Mouse (Mus musculus) spleen, postnatal 4 days (tissue): ENCODE measurements around the gene Drg1.

Experiments used
- DNase-seq, 2 experiments: peaks; one replicate each; pipeline ENCODE4 v3.0.0; 2022; ENCODE audit warnings: low spot score in 2 of 2

The Drg1 gene

DNA sequence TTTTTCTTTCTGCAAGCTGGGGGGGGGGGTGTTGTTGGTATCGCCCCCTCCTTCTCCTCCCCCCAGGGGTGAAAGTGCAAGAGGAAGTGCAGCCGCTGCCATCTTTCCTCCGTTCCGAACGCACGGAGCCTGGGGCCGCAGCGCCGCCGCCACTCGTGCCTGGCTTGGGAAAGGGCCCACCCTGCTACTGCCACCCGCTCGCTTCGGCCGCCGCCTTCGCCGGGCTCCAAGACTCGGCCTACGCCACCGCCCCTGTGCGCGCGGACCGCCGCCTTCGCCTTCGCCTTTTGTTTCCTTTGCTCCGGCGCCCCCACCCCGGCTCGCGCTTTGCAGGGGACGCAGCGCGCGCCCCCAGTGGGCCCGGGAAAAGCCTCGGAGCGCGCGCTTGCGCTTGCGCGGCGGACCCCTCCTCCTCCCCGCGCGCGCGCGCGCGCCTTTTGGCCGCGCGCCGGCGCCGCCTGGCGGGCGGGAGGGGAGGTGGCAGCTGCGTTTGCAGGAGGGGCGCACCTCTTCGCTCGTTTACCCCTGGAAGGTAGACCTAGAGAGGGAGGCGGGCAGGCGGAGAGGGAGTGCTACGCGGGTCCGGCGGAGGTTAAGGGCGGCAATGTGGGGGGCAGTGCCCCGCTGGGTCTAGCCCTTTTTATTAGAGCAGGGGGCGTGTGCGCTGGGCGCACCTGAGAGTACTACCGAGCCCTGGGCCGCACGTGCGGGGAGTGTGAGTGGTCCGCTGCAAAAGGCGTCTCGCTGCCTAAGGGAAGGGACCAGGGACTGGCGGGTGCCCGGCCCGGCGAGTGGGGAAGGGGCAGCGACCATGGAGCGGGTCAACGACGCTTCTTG is 23.8 kb upstream of the Drg1 start:
- DNase-seq, result peak; percentile 72 to 89

DNA sequence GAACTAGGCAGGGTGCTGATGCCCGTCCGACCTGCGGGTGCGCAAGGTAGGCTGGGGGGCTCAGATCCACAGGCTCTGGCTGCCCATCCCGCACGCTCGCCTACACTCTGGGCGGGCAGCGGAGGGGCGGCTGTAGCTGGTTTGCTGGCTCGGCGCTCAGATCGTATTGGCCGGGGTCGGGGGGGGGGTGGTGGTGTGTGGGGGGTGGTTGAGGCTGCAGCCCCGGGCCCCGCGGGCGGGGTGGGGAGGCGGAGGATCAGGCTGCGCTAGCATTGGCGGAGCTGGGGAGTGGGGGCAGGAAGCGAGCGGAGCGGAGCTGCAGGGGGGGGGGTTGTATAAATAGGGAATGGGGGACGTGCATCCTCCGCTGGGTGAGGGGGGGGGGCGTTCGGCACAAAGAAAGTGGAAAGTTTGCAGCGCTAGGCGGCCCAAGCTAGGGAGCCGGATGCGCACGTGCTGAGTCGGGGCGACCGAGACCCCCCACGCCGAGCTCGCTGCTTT is 23.1 kb upstream of the Drg1 start:
- DNase-seq, result peak; percentile 66 to 81

DNA sequence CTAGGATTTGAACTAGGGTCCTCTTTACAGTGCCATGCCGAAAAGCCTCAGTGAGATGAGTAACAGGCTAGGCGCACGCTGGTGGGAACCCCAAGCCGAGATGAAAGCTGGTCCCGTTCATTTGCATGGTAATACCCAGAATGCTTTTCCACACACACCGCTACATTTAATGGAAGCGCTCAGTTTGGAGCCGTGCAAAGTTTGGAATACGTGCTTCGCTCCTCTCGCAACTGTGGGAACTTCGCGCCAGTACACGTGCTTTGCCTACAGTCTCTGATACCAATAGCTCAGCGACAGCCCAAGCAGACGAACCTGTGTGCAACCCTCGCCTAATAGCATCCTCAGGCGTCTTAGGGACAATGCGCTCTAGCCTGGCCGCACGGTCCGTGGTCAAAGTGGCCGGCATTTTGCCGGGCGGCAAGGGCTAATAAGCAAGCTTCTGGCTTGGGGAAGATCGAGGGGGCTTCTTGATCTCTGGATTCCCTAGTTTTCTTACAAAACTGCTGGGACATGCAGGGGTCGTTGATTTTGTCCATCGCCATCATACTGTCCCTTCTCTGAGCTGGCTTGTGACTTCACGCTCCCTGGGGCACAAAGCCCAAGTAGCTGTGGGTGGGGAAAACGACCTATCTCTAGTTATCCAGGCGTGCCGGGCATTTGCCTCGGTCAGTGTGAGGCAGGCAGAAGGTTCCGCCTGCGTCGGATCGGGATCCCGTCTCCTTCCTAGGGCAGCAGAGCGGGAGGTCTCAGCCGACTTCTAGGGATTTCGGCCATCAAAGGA is 22.5 kb upstream of the Drg1 start, which contains the start of gene Patz1:
TSS of gene Patz1 (plus strand) at position 354 of the 781 bp plus-strand sequence.
- peak in 1 of 2 experiments; percentile 55 for DNase-seq

DNA sequence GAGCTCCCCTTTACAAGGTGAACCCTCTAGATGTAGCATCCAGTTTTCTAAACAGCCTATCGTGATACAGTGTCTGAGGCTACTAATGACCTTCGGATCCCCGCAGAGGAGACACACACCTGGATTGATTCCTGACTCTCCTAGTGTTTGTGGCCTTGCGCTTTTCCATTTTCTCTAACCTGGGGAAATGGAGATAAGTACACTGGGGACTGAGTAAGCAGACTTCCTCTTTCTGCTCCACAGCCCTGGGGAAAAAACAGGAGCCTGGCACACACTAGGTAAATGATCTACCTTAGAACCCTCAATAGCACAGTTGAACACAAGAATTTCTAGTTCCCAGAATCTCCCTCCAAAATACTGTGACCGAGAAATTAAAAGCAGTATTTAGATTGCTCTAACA is 21.7 kb upstream of the Drg1 start:
- DNase-seq, result no peak

DNA sequence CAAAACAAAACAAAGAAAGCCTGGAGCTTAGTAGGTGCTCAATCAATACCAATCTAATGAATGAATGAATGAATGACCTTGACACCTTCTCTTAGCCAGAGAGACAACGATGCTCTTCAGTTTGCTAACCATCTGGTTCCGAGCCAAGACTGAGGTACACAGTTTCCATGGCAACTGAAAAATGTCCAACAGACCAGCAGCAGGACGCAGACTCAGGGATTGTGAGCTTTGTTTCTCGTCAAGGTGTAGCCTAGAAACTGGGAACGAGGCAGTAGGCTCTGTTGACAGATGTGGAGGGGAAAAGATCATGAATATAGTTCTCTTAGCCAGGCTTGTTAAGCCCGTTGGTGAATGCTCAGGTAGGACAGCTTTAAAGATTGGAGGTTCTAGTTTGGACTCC is 20.9 kb upstream of the Drg1 start:
- DNase-seq, result no peak

DNA sequence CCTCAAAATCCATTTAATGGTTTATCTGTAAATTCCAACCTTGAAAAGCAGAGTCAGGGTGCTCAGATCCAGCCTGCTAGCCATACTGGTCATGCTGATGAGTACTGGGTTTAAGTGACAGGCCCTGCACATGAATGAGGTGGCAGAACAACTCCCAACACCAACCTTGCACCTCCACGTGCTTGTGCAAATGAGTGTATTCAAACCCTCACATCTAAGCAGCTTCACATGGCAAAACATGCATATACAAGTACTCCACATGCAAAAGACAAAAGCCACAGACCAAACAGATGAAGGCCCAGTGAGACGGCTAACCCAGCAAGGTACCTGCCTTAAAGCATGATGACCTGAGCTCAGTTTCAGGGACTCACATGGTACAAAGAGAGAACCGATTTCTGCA is 19.7 kb upstream of the Drg1 start:
- DNase-seq, result no peak

DNA sequence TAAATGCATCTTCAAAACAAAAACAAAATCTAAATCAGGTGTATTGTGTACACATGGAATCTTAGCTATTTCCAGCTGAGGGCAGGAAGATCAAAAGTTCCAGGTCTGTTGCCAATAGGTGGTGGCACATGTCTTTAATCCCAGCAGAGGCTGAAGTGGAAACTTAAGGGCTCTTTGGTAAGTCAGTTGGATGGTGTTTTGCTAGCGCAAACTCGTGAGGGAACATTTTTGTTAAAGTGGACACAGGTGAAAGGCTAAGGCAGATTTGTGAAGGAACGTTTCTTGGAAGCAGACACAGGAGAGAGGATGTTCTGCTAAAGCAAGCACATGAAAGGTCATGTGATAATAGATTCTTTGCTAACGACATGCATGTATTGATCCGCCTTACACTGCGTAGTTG is 17.4 kb upstream of the Drg1 start:
- DNase-seq, result no peak

DNA sequence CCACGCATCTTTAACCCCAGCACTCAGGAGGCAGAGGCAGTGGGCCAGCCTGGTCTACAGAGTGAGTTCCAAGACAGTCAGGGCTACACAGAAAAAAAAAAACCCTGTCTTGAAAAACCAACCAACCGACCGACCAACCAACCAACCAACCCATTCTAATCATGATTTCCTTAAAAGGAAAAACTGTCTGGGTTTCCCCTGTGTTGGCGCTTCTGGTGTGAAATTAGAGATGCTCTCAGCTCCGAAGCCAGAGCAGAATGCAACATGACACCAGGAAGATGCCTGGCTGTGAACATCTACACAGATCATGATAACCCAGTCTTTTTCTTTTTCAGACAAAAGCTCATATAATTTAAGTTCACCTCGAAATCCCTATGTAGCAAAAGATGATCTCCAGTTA is 16.7 kb upstream of the Drg1 start:
- no peak for DNase-seq

DNA sequence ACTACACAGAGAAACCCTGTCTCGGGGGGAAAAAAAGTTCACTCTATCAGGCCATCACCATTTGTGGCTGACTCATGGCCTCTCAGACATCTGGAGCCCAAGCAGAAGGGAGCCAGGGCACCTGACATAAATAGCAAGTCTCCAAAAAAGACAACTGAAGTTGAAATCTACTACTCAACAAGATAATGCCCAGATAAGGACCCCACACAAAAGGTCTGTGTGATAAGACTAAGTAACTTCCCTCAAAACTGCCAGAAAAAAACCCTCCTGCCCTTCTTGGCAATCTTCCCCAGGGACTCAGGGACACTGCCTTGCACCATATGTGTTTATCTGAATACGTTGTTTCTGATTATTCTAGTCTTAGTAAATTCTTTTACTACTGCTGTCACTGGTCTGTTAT is 13.5 kb upstream of the Drg1 start:
- DNase-seq, result no peak

DNA sequence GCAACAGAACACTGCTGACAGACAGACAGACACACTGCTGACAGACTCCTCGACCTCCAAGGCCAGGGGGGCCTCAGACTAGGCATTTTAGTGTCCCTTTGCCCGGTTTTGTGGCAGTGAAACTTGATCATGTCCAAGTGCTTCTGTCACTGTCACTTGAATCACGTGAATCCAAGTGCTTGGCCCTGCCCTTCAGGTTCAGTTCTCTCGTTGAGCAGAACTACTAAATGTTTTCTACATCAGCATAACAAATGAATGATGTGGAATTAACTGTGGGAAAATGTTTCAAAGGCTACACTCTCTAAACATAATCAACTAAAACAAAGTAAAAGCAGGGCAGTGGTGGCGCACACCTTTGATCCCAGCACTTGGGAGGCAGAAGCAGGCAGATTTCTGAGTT is 12.1 kb upstream of the Drg1 start:
- no peak for DNase-seq

DNA sequence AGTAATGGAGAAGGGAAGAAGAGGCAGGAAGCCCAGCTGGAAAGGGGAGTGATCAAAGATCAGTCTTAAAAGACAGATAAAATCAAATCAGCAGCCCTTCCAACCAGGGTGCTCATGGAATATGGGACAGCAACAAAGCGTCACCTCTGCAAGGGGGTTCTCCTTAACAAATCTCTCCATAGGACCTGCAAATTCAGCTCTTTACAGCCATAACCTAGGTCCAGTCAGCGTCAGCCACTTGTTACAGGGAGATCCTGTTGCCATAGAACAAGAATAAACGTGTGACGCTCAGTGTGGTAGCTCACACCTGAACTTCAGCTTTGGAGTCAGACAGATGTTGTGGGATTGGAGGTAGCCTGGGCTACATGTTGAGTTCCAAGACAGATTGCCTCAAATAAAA is 3.0 kb upstream of the Drg1 start:
- DNase-seq, result no peak

DNA sequence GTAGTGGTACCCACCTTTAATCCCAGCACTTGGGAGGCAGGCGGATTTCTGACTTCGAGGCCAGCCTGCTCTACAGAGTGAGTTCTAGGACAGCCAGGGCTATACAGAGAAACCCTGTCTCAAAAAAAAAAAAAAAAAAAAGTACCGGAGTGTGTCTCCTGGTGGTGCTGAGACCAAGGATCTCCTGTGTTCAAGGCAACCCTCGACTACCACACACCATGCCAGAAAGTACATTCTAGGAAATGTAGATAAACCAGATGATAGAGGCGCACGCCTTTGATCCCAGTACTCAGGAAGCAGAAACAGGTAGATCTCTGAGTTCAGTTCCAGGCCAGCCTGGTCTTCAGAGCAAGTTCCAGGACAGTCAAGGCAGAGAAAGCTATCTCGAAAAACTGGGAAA is 918 bp upstream of the Drg1 start:
- no peak for DNase-seq

DNA sequence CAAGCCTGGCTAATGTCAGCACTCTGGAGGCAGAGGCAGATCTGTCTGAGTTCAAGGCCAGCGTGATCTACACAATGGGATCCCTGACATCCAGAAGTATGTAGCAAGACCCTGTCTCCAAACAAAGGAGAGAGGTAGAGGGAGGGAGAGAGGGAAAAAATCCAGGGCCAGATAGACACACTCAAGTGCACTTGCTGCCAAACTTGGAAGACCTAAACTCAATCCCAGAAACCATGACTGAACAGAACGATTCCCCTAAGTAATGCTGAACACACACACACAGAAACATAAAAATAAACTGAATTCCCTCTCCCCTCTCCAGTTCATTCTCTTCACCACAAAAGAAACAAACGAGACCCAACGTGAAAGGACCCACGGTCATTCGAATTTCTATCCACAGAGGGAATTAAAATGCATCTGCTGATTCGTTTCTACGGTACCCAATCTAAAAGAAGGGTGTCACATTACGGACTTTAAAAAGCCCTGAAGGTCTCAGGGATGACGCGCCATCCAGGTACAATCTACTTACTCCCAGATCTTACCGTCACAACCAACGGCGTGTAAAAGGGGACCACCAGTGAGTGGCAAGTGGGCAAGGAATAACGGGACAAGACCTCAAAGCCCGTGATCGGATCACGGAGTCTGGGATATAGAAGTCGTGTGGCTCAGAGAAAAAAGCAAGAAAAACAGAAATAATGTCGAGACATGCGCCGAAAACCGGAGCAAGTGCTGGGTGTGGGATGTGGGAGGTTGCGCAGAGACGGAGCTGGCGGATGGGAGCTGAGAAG is 730 bp downstream of the Drg1 start:
- no peak for DNase-seq

DNA sequence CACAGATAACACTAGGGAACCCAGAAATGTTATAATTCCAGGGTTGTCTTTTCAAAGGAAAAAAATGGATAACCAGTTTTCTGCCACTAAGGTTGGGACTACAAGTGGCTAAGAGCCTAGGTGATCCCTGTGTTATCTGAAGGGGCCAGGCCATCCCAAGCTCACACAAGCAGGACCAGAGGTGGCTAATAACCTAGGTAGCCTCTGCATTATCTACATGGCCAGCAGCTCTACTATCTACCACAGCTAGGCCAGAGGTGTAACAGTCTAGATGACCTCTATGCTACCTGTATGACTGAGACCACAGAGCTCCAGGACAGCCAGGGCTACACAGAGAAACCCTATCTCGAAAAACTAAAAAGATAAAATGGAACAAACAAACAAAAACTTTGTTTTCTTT is 6.7 kb downstream of the Drg1 start:
- no peak for DNase-seq

DNA sequence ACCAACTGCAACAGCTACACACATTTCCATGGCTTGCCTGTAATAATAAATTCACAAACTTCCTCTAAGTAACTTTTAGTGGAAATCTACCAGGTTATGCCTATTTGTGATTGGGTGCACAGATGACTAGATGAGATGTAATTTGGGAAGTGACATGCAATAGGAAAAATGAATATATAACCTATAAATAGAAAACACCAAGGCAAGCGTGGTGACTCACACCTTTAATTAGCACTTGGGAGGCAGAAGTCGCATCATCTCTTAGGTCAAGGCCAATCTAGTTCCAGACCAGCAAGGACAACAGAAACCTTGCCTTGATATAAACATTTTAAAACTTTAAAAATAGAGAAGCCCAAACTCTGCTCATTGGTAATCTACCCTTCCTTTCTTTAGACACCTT is 18.8 kb downstream of the Drg1 start:
- no peak for DNase-seq

DNA sequence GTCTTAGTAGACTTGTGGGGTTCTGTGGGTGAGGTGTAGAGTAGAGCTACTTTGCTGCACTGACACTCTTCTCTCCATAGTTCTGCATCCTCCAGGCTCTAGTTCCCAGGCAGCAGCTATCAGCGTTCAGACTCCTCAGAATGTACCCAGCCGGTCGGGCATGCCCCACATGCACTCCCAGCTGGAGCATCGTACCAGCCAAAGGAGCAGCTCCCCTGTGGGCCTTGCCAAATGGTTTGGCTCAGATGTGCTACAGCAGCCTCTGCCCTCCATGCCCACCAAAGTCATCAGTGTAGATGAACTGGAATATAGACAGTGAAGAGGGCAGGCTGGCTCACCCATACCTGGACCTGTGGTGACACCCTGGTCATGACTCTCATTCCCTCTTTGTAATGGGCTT is 22.4 kb downstream of the Drg1 start:
- DNase-seq, result no peak

DNA sequence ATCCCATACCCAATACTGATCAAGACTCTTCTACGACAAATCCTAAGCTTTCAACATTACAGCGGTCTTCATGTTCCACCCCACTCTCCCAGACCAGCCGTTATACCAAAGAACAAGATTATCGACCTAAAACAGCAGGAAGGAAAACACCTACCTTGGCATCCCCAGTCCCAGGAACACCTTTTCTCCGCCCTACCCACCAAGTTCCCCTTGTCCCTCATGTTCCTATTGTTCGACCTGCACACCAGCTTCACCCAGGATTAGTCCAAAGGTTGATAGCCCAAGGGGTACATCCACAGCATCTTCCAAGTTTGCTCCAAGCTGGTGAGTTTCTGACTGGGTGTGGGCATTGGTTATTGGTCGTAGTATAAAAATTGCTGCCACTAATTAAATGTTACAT is 23.8 kb downstream of the Drg1 start:
- no peak for DNase-seq

DNA sequence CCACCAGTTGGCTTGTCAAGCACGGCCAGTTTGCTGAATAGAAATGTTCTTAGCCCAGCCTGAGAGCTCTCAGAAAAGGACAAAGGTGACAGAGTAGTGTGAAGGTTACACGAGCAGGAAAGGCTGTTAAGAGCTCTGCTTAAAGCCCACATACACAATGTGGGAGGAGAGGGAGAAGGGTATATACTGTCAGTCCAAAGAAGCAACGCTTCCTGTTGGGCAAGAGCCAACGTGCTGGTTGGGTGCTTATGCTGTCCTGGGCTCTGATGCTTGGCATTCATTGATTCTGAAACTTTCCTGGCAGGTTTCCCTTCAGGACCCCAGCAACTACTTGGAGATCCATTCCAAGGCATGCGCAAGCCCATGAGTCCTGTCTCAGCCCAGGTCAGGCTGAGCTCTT is 30.9 kb downstream of the Drg1 start:
- DNase-seq, result no peak

DNA sequence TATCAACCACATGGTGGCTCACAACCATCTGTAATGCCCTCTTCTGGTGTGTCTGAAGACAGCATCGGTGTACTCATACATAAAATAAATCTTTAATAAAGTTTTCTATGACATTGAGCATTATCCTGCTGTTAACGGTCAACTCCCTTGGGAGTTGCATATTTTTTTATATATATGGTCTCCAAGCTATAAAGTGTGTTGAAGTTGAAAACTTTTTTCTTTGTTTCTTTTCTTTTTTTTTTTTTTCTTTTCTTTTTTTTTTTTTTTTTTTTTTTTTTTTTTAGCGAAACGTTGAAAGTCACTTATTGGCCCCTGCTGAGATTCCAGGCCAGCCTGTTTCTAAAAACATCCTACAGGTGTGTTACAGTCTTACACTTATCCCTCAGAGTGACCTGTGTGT is 32.5 kb downstream of the Drg1 start:
- DNase-seq, result no peak

DNA sequence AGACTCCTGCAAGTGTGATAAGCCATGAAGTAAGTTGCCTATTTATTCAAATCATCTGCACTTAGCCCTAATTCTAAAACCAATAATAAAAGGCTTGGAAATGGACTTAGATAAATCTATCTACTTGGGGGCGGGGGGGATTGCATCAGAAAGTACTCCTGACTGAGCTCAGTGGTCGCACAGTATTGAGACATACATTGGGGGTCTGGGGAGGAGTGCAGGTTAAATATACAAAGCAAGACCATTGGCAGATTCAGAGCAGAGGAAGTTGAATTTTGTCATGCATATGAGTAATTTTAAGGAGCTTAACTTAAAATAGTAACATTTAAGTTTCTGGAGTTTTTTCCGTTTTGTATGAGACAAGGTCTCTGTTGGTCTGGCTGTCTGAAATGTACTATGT is 34.0 kb downstream of the Drg1 start:
- DNase-seq, result no peak

DNA sequence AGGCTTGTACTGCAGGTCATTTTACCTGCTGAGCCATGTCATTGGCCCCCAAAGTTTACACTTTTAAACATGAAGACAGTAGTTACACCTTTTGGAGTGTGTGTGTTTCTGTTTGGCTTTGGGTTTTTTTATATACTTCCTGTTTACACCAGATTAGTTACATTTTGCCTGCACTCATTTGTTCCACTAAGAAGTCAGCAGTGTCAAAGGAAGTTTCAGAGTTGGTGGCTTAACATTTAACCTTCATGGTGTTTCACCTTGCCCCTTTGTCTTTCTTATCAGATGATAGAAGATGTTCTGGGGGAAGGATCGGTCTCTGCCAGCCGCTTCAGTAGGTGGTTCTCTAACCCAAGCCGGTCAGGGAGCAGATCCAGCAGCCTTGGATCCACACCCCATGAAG is 39.1 kb downstream of the Drg1 start:
- DNase-seq, result no peak

DNA sequence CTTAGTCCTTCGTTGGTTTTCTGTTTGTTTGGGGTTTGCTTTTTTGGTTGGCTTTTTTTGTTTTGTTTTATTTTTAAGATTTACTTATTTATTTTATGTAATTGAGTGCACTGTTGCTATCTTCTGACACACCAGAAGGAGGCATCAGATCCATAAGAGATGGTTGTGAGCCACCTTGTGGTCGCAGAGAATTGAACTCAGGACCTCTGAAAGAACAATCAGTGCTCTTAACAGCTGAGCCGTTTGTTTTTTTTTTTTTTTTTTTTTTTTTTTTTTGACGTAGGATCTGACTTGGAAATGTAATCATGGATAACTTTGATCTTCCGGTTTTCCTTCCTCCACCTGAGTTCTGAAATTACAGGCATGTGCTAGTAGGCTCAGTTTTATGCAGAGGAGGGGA is 43.1 kb downstream of the Drg1 start:
- DNase-seq, result no peak
